Mouse (Mus musculus) heart, postnatal 0 days (tissue): ENCODE data around the gene Echdc1. TPM values are rescaled to one million over a fixed set of nuclear protein-coding genes. Genes with fewer than 3 reads are reported as not detected.

Experiments used
- ATAC-seq: fragments of 200-750 bp; cut with Nextera tagmentation; 2 replicates; pipeline ENCODE4 v1.8.0; 2017; ENCODE audit warnings: low read depth, moderate number of reproducible peaks, moderate library complexity; ENCODE audit not compliant: insufficient read depth
- DNase-seq: peaks from one replicate; pipeline ENCODE4 v3.0.0-alpha.2; 2016; ENCODE audit warnings: low spot score
- H3K27ac ChIP-seq: fragments of 300-500 bp; sonication (generic); 2 replicates; pipeline ENCODE4 v1.5.1; 2014; ENCODE audit warnings: low read depth, mild to moderate bottlenecking
- H3K27me3 ChIP-seq: fragments of 300-500 bp; sonication (generic); 2 replicates; pipeline ENCODE4 v1.6.1; 2014; ENCODE audit warnings: low read length, mixed read lengths; ENCODE audit not compliant: control insufficient read depth, insufficient read depth
- H3K36me3 ChIP-seq: fragments of 300-500 bp; sonication (generic); replicated peaks from 2 replicates; pipeline ENCODE4 v1.6.1; 2014; ENCODE audit warnings: low read length, mixed read lengths; ENCODE audit not compliant: control insufficient read depth, insufficient read depth
- H3K4me1 ChIP-seq: fragments of 300-500 bp; sonication (generic); 2 replicates; pipeline ENCODE4 v1.6.1; 2014; ENCODE audit warnings: antibody characterized with exemption; ENCODE audit not compliant: control insufficient read depth, insufficient read depth
- H3K4me2 ChIP-seq: fragments of 300-500 bp; sonication (generic); 2 replicates; pipeline ENCODE4 v1.6.1; 2014; ENCODE audit warnings: low read depth, mild to moderate bottlenecking, low read length, moderate library complexity
- H3K4me3 ChIP-seq: fragments of 300-500 bp; sonication (generic); 2 replicates; pipeline ENCODE4 v1.5.1; 2014; ENCODE audit warnings: low read depth, low read length
- H3K9ac ChIP-seq: fragments of 300-500 bp; sonication (generic); replicated peaks from 2 replicates; pipeline ENCODE4 v1.6.1; 2014; ENCODE audit warnings: low read depth, low read length, mixed read lengths
- H3K9me3 ChIP-seq: fragments of 300-500 bp; sonication (generic); replicated peaks from 2 replicates; pipeline ENCODE4 v1.6.1; 2016; ENCODE audit warnings: low read length; ENCODE audit not compliant: control insufficient read depth
- CTCF ChIP-seq: IDR thresholded peaks from 2 replicates; pipeline ENCODE4 v1.5.1; 2016; ENCODE audit warnings: antibody characterized with exemption, control low read depth, low read depth
- EP300 ChIP-seq: IDR thresholded peaks from 2 replicates; pipeline ENCODE4 v1.6.1; 2016; ENCODE audit warnings: antibody characterized with exemption, low read depth
- WGBS: fragments of 180-500 bp; shearing (Covaris S2); extraction: QIAGEN DNeasy Blood & Tissue Kit; methylation state at CpG from one replicate; pipeline ENCODE4 v1.1.7; 2014; 5-methylcytosine and 5-hydroxymethylcytosine counted together
- polyA plus RNA-seq: library from polyadenylated mRNA; unstranded; fragments of >200 nt; fragmentation: Nextera tagmentation; extraction: Ambion mirVana; gene quantifications from 2 replicates; pipeline ENCODE4 v1.2.1, GENCODE M21; 2015
- total RNA-seq: library from RNA; depleted of rRNA; stranded (reverse); fragments of >200 nt; gene quantifications from 2 replicates; pipeline ENCODE4 v1.2.3, GENCODE M21; 2014; ENCODE audit warnings: low replicate concordance

Gene Echdc1
- total and polyA plus RNA-seq, 2 experiments from 2014 or later = 19.5 to 27.1 TPM

DNA sequence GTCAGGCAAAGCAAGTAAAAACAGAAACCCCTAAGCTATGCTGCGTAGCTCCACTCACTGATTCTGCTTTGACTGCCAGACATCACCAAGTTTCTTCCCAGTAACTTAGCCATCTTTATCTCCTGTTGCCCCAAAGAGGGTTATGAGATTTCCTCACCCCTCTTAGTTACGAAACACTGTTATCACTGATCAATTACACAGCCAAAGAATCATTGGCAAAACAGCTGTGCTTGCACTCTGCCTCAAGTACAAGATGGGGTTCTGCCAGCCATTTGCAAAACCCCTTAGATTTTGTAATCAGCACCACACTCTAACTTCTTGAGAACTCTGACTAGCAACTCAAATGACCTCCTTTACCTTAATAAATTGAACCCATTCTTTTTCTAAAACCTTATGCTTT, 38.5 kb downstream of the Echdc1 start:
- Histone ChIP-seq H3K4me2 (no peak overlapping the region), H3K4me1 (peaks cover 20% of the 10 kb centered on the region; the same call in 1 of the 2 replicates), H3K9ac (no peak overlapping the region), H3K4me3 (no peak overlapping the region), H3K9me3 (no peaks in the 10 kb centered on the region), H3K27me3 (no peaks in the 10 kb centered on the region), H3K27ac (no peak overlapping the region), H3K36me3 (peaks cover 38% of the 10 kb centered on the region)
- WGBS = 84% methylated on average over 2 of the region's 2 CpGs
- ATAC-seq = no peak
- no peak for DNase-seq
- TF ChIP-seq EP300 (no peak), CTCF (no peak)

DNA sequence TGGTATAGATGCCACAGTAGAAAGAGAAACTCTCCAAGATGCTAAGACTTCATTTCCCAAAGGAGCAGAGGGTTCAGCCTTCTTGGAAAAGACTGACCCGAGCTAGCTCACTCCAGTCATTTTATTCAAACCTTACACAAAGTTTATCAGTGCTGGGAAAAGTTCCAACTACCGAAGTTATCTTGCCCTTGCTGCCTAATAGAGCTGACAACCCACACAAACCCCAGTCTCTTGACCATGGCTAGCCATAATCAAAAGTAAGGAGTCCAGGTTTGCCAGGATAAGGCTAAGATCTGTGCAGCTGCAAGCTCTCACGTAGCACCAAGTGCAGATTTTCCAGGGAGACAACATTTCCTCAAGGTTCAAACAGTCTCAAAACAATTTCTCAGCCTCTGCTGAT, 39.6 kb downstream of the Echdc1 start:
- no peak for TF ChIP-seq CTCF
- no peak for TF ChIP-seq EP300
- Histone ChIP-seq H3K4me1 (peaks cover 30% of the 10 kb centered on the region), H3K27me3 (no peaks in the 10 kb centered on the region), H3K9me3 (no peaks in the 10 kb centered on the region), H3K36me3 (peaks cover 26% of the 10 kb centered on the region), H3K27ac (no peak overlapping the region), H3K4me2 (no peak overlapping the region), H3K4me3 (no peak overlapping the region), H3K9ac (no peak overlapping the region)
- WGBS = 17% methylated on average over 3 of the region's 3 CpGs
- no peak for ATAC-seq
- DNase-seq = no peak

DNA sequence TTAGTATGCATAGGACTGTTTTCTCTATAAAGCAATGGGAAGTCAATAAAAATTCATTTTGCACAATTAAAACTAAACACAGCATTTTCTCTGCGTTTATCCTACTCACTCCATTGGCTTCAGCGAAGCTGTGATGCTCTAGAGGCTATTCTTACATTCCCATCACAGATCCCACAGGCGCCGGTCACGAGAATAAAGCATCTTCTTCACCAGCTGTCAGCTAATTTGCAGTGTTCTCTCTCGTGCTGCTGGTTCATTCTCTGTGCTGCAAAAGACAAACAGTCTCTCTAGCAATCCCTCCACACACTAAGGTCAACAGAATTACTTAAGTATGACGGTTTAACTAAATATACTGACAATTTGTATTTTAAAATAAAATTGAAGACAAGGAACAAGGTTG, 41.2 kb downstream of the Echdc1 start:
- TF ChIP-seq EP300 (no peak), CTCF (no peak)
- ATAC-seq (no peak), DNase-seq (no peak)
- Histone ChIP-seq H3K4me1 (peaks cover 36% of the 10 kb centered on the region), H3K9me3 (no peaks in the 10 kb centered on the region), H3K27me3 (no peaks in the 10 kb centered on the region), H3K4me3 (no peak overlapping the region), H3K27ac (no peak overlapping the region), H3K36me3 (peaks cover 23% of the 10 kb centered on the region; the same call in 1 of the 2 replicates), H3K9ac (no peak overlapping the region), H3K4me2 (no peak overlapping the region)
- 75% methylated on average over 7 of the region's 7 CpGs for WGBS

DNA sequence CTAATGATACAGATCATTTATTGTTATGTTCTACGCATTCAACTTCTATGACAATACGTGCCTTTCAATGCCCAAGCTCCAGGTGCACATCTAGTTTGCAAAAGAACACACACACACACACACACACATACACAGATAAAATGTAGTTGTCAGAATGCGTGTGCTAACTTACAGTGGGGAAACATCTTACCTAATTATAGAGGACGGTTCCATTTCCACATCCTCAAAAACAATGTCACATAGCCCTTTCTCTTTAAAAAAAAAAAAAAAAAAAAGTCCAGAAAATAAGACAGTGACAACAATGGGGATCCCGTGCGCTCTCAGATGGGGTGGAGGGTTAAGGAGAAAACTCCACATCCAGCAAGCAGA, 48.1 kb downstream of the Echdc1 start:
- H3K4me2 ChIP-seq = peak overlapping the region; percentile 80
- H3K9me3 ChIP-seq = no peaks in the 10 kb centered on the region
- H3K4me1 ChIP-seq = peaks cover 31% of the 10 kb centered on the region
- TF ChIP-seq CTCF = no peak
- TF ChIP-seq EP300 = no peak
- ATAC-seq = no peak
- no peaks in the 10 kb centered on the region for H3K27me3 ChIP-seq
- H3K27ac ChIP-seq = peak overlapping the region; percentile 99
- H3K36me3 ChIP-seq = no peaks in the 10 kb centered on the region
- H3K4me3 ChIP-seq = peak overlapping the region; percentile 96
- H3K9ac ChIP-seq = peak overlapping the region; percentile 91
- under 1% methylated on average over 6 of the region's 6 CpGs for WGBS
- peak; percentile 16 for DNase-seq

DNA sequence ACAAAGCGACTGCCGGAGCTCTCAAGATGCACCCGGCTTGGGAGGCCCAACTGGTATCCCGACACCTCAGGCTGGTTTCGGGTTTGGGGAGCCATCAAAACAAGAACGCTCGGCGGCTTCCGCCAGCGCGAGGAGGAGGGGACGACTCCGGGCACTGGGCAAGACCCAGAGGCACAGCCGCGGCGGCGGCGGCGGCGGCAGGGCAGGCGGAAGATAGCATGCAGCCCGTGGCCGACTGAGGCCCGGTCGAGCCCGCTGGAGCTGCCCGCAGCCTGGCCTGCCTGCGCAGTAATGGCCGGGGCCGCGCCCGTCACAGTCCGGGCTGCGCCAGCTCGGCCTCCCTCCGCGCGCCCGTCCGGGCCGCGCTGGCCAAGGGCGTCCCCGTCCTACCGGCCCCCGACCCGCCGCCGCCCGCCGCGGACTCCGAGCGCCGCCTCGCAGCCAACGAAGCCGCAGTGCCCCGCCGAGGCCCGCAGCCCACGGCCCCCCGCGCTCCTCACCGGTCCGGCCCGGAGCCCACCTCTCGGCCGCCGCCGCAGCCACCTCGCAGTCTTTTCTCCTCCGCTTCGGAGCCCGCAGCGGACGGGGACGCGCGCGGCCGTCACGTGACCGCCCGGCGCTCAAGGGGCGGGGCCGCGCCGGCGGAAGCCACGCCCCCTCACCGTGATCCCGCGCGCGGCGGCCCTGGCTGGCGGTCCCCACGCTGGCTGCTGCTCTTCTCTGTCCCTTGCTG, 48.7 kb downstream of the Echdc1 start:
- DNase-seq (peak; percentile 81), ATAC-seq (peak; percentile 95)
- Histone ChIP-seq H3K4me1 (peaks cover 27% of the 10 kb centered on the region), H3K9me3 (no peaks in the 10 kb centered on the region), H3K9ac (peak overlapping the region; percentile 91), H3K36me3 (no peaks in the 10 kb centered on the region), H3K27me3 (no peaks in the 10 kb centered on the region), H3K4me2 (peak overlapping the region; percentile 80), H3K27ac (peak overlapping the region; percentile 99), H3K4me3 (peak overlapping the region; percentile 96)
- TF ChIP-seq CTCF = no peak
- no peak for TF ChIP-seq EP300
- WGBS = 1% methylated on average over 67 of the region's 100 CpGs
